Mouse (Mus musculus): Measurements from ENCODE around the gene Gap43.

DNA sequence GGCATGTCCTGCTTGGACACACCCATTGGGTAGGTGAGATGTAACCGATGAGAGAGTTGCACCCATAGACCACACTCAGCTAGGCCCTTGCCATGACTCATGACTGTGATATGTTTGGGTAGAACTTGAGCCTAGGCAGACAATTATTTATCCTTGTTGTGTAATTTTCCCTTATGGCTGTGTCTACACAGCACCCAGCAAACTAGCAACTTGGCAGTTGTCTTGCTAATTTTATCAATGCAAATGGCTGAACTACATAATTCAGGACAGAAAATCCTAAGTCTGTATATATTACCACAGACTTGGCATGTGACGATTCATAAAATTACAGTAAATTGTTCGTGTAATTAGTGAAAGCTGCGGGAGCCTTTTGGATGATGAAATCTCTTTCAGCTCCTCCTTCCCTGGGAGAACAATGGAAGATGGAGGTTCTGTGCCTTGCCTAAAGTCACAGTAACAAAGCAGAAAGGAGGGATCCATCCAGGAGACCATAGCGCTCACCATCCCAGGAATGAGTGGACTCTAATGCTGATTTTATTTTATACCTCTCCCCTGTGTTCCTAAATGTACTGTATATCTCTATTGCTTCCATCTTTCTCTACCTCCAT is 77.4 kb downstream of the Gap43 start:
- TF ChIP-seq CTCF (IDR thresholded peaks at IDR 0.05; ENCODE audit: insufficient read depth, low read depth, low read length) (no peak), POLR2A (IDR thresholded peaks at IDR 0.05; ENCODE audit: insufficient read depth, low read depth, low read length) (no peak)
